Mouse (Mus musculus): Measurements from ENCODE around the gene Actn4. TPM values are rescaled to one million over a fixed set of nuclear protein-coding genes. Genes with fewer than 3 reads are reported as not detected.

Actn4 gene
- total RNA-seq (2014; rRNA removed) (45.1 and 71.2 TPM in 2 replicates), polyA plus RNA-seq (2015; fragmentation: Nextera tagmentation; extraction: Ambion mirVana) (96.0 and 103 TPM in 2 replicates)

DNA sequence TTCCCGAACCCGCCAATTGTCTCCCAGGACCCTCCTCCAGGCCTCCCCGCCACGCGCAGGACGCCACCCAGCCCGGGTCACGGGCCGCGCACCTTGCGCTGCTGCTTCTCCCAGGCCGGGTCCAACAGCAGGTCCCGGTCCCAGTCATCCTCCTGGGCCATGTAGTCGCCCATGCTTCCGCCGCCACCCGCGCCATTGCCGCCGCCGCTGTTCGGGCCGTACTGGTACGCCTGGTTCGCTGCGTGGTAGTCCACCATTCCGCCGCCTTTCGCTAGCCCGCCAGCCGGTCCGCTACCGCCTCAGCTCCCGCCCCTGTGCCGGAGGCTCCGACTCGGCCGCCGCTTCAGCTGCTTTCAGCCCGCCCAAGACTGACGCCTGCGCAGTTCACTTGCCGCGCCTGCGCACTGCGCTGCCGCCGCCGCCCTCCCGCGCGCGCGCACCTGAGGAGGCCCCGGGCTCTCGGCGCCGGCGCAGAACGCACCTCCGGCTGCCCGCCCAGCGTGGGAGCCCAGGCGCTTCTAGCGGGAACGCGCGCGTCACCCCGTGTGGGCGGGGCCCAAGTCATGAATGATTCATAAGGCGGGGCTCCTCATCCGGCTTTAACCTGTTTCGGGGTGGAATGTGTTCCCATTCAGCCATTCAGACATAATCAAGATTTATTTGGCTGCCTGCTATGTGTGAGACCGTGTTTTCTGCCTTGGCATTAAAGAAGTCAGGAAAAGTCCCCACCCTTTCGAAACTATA is at the start of gene Actn4:
Actn4 (minus strand) TSS at position 414 of the 744 bp plus-strand sequence.
- Histone ChIP-seq H3K9me3 (ENCODE audit: low read length) (no peaks in the 10 kb centered on the region), H3K27me3 (ENCODE audit: insufficient read depth, low read length) (no peaks in the 10 kb centered on the region), H3K36me3 (ENCODE audit: insufficient read depth) (no peaks in the 10 kb centered on the region), H3K9ac (peak within 1 kb of the TSS; percentile 93), H3K27ac (ENCODE audit: low read depth, low read length) (peak within 1 kb of the TSS; percentile 91), H3K4me3 (ENCODE audit: low read depth, low read length) (peak within 1 kb of the TSS; percentile 88), H3K4me2 (ENCODE audit: low read depth) (peak within 1 kb of the TSS; percentile 78), H3K4me1 (ENCODE audit: insufficient read depth) (peaks cover 15% of the 10 kb centered on the region)
- ATAC-seq = peak; percentile 96
- peak; percentile 100 for DNase-seq
- 3% methylated on average over 76 of the region's 76 CpGs for WGBS
- TF ChIP-seq CTCF (IDR thresholded peaks at IDR 0.05; ENCODE audit: low read depth) = no peak

DNA sequence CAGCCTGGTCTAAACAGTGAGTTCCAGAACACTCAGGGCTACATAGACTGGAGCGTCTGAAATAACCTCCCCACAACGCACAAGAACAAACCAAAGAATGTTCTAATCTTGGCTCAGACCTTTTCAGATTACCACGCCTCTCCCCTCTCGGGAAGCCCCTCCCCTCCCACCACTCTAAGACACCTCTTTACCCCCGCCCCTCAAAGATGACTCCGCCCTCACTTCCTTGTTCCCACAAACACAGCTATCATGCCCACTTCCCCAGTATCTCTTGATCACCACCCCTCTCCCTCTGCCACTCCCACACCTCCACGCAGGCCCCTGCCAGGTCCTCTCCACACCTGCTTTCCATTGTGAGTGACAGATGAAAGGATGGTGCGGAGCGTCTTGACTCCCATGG is 46.6 kb upstream of the Actn4 start:
- DNase-seq (no peak), ATAC-seq (no peak)
- no peaks in the 10 kb centered on the region for H3K4me1 ChIP-seq (ENCODE audit: insufficient read depth)
- H3K9me3 ChIP-seq (ENCODE audit: low read length) = no peaks in the 10 kb centered on the region
- H3K27me3 ChIP-seq (ENCODE audit: insufficient read depth, low read length) = no peaks in the 10 kb centered on the region
- H3K4me3 ChIP-seq (ENCODE audit: low read depth, low read length) = no peak overlapping the region
- no peak overlapping the region for H3K4me2 ChIP-seq (ENCODE audit: low read depth)
- no peak for TF ChIP-seq CTCF (IDR thresholded peaks at IDR 0.05; ENCODE audit: low read depth)
- no peak overlapping the region for H3K27ac ChIP-seq (ENCODE audit: low read depth, low read length)
- 71% methylated on average over 9 of the region's 9 CpGs for WGBS
- H3K9ac ChIP-seq = no peak overlapping the region
- H3K36me3 ChIP-seq (ENCODE audit: insufficient read depth) = no peaks in the 10 kb centered on the region

DNA sequence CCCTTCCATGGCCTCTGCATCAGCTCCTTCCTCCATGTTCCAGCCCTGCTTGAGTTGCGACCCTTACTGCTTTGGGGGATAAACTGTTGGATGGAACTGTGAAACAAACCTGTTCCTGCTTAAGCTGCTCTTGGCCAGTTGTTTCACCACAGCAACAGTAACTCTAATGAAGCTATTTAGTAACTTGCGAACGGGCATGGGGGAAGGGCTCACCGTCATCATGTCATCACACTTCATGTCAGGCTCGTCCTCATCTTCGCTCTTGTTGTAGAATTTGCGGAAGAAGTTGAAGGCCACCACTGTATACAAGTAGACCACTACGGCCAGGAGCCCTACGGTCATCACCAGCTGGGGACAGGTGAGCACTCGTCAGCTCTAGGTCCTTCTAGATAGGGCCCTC is 46.0 kb upstream of the Actn4 start:
- Histone ChIP-seq H3K4me2 (ENCODE audit: low read depth) (no peak overlapping the region), H3K4me3 (ENCODE audit: low read depth, low read length) (no peak overlapping the region), H3K9me3 (ENCODE audit: low read length) (no peaks in the 10 kb centered on the region), H3K27ac (ENCODE audit: low read depth, low read length) (no peak overlapping the region), H3K4me1 (ENCODE audit: insufficient read depth) (no peaks in the 10 kb centered on the region), H3K27me3 (ENCODE audit: insufficient read depth, low read length) (no peaks in the 10 kb centered on the region), H3K36me3 (ENCODE audit: insufficient read depth) (no peaks in the 10 kb centered on the region), H3K9ac (no peak overlapping the region)
- ATAC-seq (no peak), DNase-seq (no peak)
- 96% methylated on average over 10 of the region's 10 CpGs for WGBS
- TF ChIP-seq CTCF (IDR thresholded peaks at IDR 0.05; ENCODE audit: low read depth) = no peak

DNA sequence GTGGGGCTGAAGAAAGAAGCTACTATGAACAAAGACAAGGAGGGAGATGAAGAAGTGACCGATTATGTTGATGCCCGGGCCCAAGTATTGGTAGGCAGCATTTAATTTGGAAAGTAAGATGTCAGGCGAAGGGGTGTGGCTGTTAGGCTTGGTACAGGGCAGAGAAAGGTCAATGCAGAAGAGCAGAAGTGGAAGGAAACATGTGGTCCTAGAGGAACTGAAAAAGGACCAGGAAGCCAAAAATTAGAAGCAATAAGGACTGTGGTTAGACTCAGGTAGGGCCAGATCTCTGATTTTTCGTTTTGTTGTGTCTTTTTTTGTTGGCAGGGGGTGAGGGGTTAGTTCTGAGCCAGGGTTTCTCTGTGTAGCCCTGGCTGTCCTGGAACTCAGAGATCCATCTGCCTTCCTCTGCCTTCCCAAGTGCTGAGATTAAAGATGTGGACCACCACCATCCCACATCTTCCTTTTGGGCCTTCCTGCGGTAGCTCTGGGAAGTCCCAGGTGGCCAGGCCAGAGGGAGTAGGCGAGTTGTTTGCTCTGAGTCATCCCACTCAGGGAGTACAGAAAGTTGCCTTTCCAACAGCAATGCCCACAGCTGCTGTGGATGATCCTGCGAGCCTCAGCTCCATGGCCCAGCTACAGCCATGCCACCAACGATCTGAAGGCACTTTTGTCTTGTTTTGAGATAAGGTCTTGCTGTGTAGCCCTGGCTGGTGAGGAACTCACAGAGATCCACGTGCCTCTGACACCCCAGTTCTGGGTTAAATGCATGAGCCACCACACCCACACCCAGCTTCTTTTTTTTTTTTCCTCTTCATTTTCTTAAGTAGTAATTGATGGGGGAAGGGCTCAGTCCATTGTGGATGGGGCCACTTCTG is 45.3 kb upstream of the Actn4 start:
- no peaks in the 10 kb centered on the region for H3K27me3 ChIP-seq (ENCODE audit: insufficient read depth, low read length)
- ATAC-seq = no peak
- H3K36me3 ChIP-seq (ENCODE audit: insufficient read depth) = no peaks in the 10 kb centered on the region
- H3K4me3 ChIP-seq (ENCODE audit: low read depth, low read length) = no peak overlapping the region
- H3K9ac ChIP-seq = no peak overlapping the region
- H3K4me1 ChIP-seq (ENCODE audit: insufficient read depth) = no peaks in the 10 kb centered on the region
- H3K4me2 ChIP-seq (ENCODE audit: low read depth) = no peak overlapping the region
- no peak for DNase-seq
- no peaks in the 10 kb centered on the region for H3K9me3 ChIP-seq (ENCODE audit: low read length)
- no peak for TF ChIP-seq CTCF (IDR thresholded peaks at IDR 0.05; ENCODE audit: low read depth)
- H3K27ac ChIP-seq (ENCODE audit: low read depth, low read length) = no peak overlapping the region
- 81% methylated on average over 9 of the region's 9 CpGs for WGBS

DNA sequence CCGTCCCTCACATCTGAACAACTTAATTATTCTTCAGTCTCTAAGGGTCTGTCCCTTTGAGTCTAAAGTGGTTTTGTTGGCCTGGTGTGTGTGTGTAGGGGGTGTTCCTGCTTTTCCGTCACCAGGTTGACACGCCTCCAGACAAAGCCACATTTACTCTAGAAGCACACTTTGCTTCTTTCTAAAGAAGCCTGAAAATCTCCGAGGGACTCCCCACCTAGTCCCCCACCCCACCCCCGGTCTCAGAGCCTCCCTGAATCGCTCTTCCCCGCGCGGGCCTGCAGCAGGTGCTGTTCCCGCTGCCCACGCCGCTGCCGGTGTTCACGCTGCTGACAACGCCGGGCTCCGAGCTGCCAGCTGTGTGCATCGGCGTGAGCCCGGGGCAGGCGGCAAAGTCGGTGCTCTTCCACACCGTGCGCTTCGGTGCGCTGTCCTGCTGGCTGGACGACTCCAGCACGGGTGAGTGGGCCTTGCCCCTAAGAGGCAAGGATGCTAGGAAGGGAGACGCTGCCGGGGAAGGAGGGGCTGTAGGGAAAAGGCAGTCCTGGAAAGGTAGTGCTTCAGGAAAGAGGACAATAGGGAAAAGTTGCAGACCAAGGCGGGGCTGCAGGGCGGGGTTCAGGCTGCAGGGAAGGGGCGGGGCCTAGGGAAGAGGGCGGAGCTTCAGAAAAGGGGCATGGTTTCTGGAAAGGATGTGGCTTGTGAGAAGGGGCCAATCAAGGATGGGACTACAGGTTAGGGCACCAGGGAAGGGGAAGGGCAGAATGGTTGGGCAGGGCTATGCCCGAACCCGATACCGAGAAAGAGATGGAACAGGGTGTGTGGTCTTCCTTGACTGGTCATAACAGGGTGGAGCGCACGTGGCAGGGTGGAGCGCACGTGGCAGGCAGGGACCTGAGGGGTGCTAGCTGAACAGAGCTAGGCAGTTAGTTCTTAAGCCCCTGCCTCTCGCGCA is 38.8 kb upstream of the Actn4 start:
- H3K36me3 ChIP-seq (ENCODE audit: insufficient read depth) = no peaks in the 10 kb centered on the region
- H3K27me3 ChIP-seq (ENCODE audit: insufficient read depth, low read length) = no peaks in the 10 kb centered on the region
- H3K9ac ChIP-seq = peak overlapping the region; percentile 66
- DNase-seq (peak; percentile 58), ATAC-seq (peak; percentile 67)
- TF ChIP-seq CTCF (IDR thresholded peaks at IDR 0.05; ENCODE audit: low read depth) = 0 out of 2 replicates have a peak, but pooled peaks have one; percentile 2
- H3K27ac ChIP-seq (ENCODE audit: low read depth, low read length) = no peak overlapping the region
- peaks cover 4% of the 10 kb centered on the region; the same call in 1 of the 2 replicates for H3K4me1 ChIP-seq (ENCODE audit: insufficient read depth)
- peak overlapping the region; percentile 76 for H3K4me2 ChIP-seq (ENCODE audit: low read depth)
- H3K9me3 ChIP-seq (ENCODE audit: low read length) = no peaks in the 10 kb centered on the region
- 6% methylated on average over 43 of the region's 43 CpGs for WGBS
- H3K4me3 ChIP-seq (ENCODE audit: low read depth, low read length) = peak overlapping the region; percentile 44

DNA sequence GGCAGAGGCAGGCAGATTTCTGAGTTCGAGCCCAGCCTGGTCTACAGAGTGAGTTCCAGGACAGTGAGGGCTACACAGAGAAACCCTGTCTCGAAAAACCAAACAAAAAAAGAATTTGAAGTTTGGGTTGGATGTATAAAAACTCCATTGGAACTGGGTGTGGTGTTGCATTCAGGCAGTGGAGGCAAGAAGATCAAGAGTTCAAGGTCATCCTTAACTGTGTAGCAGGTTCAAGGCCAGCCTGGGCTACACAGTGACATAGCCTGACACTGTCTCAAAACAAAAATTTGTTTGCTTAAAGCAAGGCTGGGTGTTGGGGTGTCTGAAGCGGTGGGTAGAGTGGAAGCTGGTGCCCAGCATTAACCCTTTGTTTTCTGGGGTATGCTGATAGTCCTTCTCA is 31.3 kb upstream of the Actn4 start:
- no peak overlapping the region for H3K27ac ChIP-seq (ENCODE audit: low read depth, low read length)
- no peaks in the 10 kb centered on the region for H3K27me3 ChIP-seq (ENCODE audit: insufficient read depth, low read length)
- ATAC-seq (no peak), DNase-seq (no peak)
- no peaks in the 10 kb centered on the region for H3K4me1 ChIP-seq (ENCODE audit: insufficient read depth)
- 90% methylated on average over 3 of the region's 3 CpGs for WGBS
- no peak overlapping the region for H3K9ac ChIP-seq
- H3K4me3 ChIP-seq (ENCODE audit: low read depth, low read length) = no peak overlapping the region
- no peak for TF ChIP-seq CTCF (IDR thresholded peaks at IDR 0.05; ENCODE audit: low read depth)
- H3K4me2 ChIP-seq (ENCODE audit: low read depth) = no peak overlapping the region
- H3K9me3 ChIP-seq (ENCODE audit: low read length) = no peaks in the 10 kb centered on the region
- H3K36me3 ChIP-seq (ENCODE audit: insufficient read depth) = no peaks in the 10 kb centered on the region

Data from forebrain, postnatal 0 days (tissue).